Mouse (Mus musculus): ENCODE measurements at regions not wholly inside any gene's neighbourhood (a gene's known extent, or its start where the extent isn't known, plus 50 kb on each side); places are given as distances from the start of the nearest gene placed in this dataset.

DNA sequence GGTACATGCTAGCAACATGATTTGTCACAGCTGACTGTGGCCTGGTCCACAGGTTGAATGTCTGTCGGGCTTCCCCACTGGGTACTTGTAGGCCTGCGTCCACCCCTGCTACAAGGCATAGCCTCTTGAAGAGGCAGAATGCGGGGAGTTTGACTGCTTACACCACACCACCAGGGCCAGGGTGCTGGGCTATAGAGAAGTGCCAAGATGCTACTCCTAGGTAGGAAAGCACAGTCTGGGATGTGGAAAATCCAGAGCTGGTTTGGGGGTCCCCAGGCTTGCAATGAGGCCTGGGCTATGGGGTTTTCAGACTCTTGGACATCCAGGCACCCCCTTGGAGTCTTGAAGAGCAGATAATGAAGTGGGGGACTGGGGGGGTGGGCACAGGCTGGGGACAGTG is 176.5 kb upstream of the Ercc4 start:
- no peak for TF ChIP-seq CTCF (conservative IDR thresholded peaks at IDR 0.05; ENCODE audit: insufficient read depth, insufficient read length, low read depth, low read length)
- TF ChIP-seq POLR2A (IDR thresholded peaks at IDR 0.05; ENCODE audit: low read depth, low read length): no peak
